Mouse (Mus musculus): Measurements from ENCODE around the gene Ccdc70. TPM values are rescaled to one million over a fixed set of nuclear protein-coding genes. Genes with fewer than 3 reads are reported as not detected.
"Not testable (repeated sequence)": the region's sequence is repeated elsewhere in the genome, so short reads cannot be mapped to it uniquely, and the experiment has no call there.

Gene Ccdc70
- not detected in 2 replicates for polyA plus RNA-seq (2012; rRNA removed)

DNA sequence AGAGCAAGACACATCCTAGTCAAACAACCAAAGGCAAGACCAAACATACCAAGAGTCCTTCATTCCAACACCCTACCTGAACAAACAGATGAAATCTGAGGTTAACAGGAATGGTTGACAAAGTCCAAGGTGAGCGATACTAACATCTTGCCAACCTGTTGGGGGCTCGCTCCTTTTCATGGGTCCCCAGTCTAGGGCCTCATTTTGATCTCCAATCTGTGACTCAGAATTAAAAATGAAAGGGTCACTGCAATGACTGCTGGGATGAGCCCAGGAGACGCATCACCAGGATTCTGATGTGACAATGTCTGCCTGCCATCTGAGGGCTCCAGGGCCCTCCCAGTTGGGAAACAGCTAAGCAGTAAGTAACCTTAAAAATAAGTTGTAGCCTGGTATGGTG, at the start of gene Ccdc70:
TSS of gene Ccdc70 (plus strand) at position 301 of the 400 bp plus-strand sequence.
- Histone ChIP-seq H3K27ac (ENCODE audit: insufficient read depth, low read depth, low read length) (no peak within 1 kb of the TSS), H3K4me1 (ENCODE audit: control insufficient read depth, insufficient read depth, low read length) (no peaks in the 10 kb centered on the region), H3K27me3 (replicated peaks; ENCODE audit: control insufficient read depth, insufficient read depth, low read length) (no peaks in the 10 kb centered on the region), H3K4me3 (ENCODE audit: insufficient read depth, low read depth, low read length) (no peak within 1 kb of the TSS), H3K36me3 (ENCODE audit: control insufficient read depth, insufficient read depth, low read length) (no peaks in the 10 kb centered on the region)
- WGBS, result 89% methylated on average over 3 of the region's 3 CpGs
- no peak for TF ChIP-seq CTCF (conservative IDR thresholded peaks at IDR 0.05; ENCODE audit: insufficient read depth, insufficient read length, low read depth, low read length)
- DNase-seq, result no peak

DNA sequence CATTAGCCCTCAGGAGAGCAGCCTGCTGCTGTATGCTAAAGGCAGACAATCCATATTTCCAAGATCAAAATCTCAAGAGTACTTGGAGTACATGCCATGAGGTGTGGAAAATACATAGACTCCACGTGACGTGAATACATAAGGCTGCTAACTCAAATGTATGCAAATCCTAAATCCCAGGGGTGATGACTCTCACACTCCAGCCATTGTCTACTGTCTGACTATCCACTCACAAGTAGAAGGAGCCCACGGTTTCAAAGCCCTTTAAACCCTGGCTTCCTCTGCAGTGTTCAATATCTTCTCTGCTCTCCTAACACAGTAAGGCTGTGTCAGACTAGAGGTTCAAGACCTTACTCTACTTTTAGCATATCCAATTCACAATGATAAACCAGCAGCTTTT, 38.8 kb upstream of the Ccdc70 start:
- H3K27ac ChIP-seq (ENCODE audit: insufficient read depth, low read depth, low read length); DNase-seq; H3K4me3 ChIP-seq (ENCODE audit: insufficient read depth, low read depth, low read length); H3K27me3 ChIP-seq (replicated peaks; ENCODE audit: control insufficient read depth, insufficient read depth, low read length); H3K4me1 ChIP-seq (ENCODE audit: control insufficient read depth, insufficient read depth, low read length); H3K36me3 ChIP-seq (ENCODE audit: control insufficient read depth, insufficient read depth, low read length): not testable (repeated sequence)
- 80% methylated on average over 3 of the region's 3 CpGs for WGBS

DNA sequence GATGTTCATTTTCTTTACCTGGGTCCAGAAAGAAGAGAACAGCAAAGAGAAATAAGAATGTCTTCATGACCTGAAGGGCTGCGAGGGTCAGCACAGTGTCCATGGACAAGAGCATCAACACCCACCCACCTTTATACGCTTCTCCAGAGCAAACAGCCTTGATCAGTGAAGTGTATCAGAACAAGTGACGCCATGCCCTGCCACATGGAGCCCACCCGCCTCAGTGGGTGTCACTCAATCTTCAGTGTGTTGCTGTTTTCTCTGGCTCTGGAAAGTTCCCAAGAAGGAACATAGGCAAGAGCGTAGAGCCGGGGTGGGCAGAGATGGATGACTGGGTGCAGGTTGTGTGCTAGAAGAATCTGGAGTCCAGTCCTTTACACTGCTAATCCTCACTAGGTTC, 37.0 kb upstream of the Ccdc70 start, which contains the start of gene Defb15:
TSS of gene Defb15 (minus strand) at position 101 of the 400 bp plus-strand sequence.
- no peaks in the 10 kb centered on the region for H3K36me3 ChIP-seq (ENCODE audit: control insufficient read depth, insufficient read depth, low read length)
- H3K4me1 ChIP-seq (ENCODE audit: control insufficient read depth, insufficient read depth, low read length), result no peaks in the 10 kb centered on the region
- DNase-seq, result no peak
- no peak within 1 kb of the TSS for H3K27ac ChIP-seq (ENCODE audit: insufficient read depth, low read depth, low read length)
- no peak within 1 kb of the TSS for H3K4me3 ChIP-seq (ENCODE audit: insufficient read depth, low read depth, low read length)
- TF ChIP-seq POLR2A (IDR thresholded peaks at IDR 0.05; ENCODE audit: low read depth, low read length) (no peak), CTCF (conservative IDR thresholded peaks at IDR 0.05; ENCODE audit: insufficient read depth, insufficient read length, low read depth, low read length) (no peak)
- no peaks in the 10 kb centered on the region for H3K27me3 ChIP-seq (replicated peaks; ENCODE audit: control insufficient read depth, insufficient read depth, low read length)
- 73% methylated on average over 6 of the region's 6 CpGs for WGBS

DNA sequence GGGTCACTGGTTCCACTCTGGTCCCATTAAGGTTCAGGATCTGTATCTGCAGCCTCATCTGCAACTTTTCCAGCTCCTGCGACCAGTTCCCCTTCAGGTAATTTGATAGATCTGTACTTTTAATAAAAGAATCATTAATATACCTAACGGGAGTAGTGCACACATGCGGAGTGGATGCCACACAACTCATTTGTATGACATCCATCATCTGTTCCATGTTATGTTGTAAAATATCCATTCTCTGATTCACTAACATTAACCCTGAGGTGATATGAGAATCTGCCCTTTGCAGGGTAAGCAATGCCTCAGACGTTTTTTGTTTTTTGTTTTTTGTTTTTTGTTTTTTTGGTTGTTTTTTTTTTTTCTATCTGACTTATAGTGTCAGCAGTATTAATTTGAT, 31.5 kb upstream of the Ccdc70 start, which contains the start of gene Defb35:
TSS of gene Defb35 (plus strand) at position 301 of the 400 bp plus-strand sequence.
- H3K36me3 ChIP-seq (ENCODE audit: control insufficient read depth, insufficient read depth, low read length); H3K4me1 ChIP-seq (ENCODE audit: control insufficient read depth, insufficient read depth, low read length); H3K27ac ChIP-seq (ENCODE audit: insufficient read depth, low read depth, low read length); DNase-seq; H3K27me3 ChIP-seq (replicated peaks; ENCODE audit: control insufficient read depth, insufficient read depth, low read length); H3K4me3 ChIP-seq (ENCODE audit: insufficient read depth, low read depth, low read length): not testable (repeated sequence)
- 82% methylated on average over 4 of the region's 4 CpGs for WGBS

DNA sequence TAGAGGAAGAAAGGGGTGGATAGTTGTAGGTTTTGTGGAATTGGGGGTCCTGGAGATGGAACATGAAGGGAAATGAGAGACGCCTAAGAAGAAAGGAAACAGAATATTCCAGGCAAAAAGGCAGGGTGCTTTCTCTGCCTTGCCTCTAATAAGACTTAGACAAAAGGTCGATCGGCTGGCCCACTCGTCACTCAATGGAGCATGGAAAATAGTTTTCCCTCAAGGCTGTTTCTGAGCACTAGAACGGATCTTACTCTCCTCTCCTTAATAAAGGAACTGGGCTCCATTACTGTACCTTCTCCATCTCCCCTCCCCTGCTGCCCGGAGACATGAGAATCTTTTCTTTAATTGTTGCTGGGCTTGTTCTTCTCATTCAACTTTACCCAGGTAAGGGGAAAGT, 23.1 kb upstream of the Ccdc70 start, which contains the start of gene Defb13:
TSS of gene Defb13 (plus strand) at position 301 of the 400 bp plus-strand sequence.
- peaks cover 6% of the 10 kb centered on the region for H3K4me1 ChIP-seq (ENCODE audit: control insufficient read depth, insufficient read depth, low read length)
- WGBS, result 65% methylated on average over 6 of the region's 6 CpGs
- TF ChIP-seq CTCF (conservative IDR thresholded peaks at IDR 0.05; ENCODE audit: insufficient read depth, insufficient read length, low read depth, low read length) (no peak), POLR2A (IDR thresholded peaks at IDR 0.05; ENCODE audit: low read depth, low read length) (no peak)
- H3K27me3 ChIP-seq (replicated peaks; ENCODE audit: control insufficient read depth, insufficient read depth, low read length), result no peaks in the 10 kb centered on the region
- no peaks in the 10 kb centered on the region for H3K36me3 ChIP-seq (ENCODE audit: control insufficient read depth, insufficient read depth, low read length)
- DNase-seq, result no peak
- H3K4me3 ChIP-seq (ENCODE audit: insufficient read depth, low read depth, low read length), result no peak within 1 kb of the TSS
- H3K27ac ChIP-seq (ENCODE audit: insufficient read depth, low read depth, low read length), result no peak within 1 kb of the TSS

DNA sequence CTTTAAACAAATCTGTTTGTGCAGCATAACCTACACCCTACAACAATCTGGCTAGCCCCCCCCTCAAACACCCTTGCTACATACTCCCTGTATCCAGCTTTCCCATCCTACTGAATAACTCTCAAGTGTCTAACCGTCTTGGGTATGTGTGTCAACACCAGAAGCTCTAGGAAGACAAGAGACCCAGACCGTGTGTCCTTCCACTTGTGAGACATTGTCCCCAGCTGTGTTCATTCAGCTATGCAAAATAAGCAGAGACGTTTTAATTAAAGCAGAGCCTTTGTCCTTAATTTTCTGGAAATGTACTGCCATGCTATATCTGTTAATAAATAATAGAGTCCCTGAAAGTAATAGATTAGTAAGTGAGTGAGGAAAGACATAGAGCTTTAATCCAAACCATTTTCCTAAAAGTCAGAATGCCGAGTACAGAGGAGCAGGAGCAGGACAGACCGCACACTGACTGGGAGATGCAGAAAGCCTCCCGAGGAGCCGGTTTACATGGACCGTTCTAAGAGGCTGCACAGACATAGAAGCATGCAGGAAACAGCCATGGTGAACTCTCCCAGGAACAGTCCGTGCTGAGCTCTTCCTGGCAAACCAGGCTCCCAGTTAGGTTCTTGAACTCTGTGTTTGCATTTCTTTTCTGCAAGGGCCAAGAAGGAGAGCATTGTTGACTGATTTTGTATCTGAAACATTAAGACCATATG, 22.1 kb upstream of the Ccdc70 start:
- H3K36me3 ChIP-seq (ENCODE audit: control insufficient read depth, insufficient read depth, low read length), result no peaks in the 10 kb centered on the region
- peak; percentile 26 for DNase-seq
- H3K4me1 ChIP-seq (ENCODE audit: control insufficient read depth, insufficient read depth, low read length), result peaks cover 6% of the 10 kb centered on the region
- 33% methylated on average over 9 of the region's 9 CpGs for WGBS
- no peaks in the 10 kb centered on the region for H3K27me3 ChIP-seq (replicated peaks; ENCODE audit: control insufficient read depth, insufficient read depth, low read length)
- no peak overlapping the region for H3K27ac ChIP-seq (ENCODE audit: insufficient read depth, low read depth, low read length)
- H3K4me3 ChIP-seq (ENCODE audit: insufficient read depth, low read depth, low read length), result no peak overlapping the region
- TF ChIP-seq POLR2A (IDR thresholded peaks at IDR 0.05; ENCODE audit: low read depth, low read length), result no peak
- no peak for TF ChIP-seq CTCF (conservative IDR thresholded peaks at IDR 0.05; ENCODE audit: insufficient read depth, insufficient read length, low read depth, low read length)

DNA sequence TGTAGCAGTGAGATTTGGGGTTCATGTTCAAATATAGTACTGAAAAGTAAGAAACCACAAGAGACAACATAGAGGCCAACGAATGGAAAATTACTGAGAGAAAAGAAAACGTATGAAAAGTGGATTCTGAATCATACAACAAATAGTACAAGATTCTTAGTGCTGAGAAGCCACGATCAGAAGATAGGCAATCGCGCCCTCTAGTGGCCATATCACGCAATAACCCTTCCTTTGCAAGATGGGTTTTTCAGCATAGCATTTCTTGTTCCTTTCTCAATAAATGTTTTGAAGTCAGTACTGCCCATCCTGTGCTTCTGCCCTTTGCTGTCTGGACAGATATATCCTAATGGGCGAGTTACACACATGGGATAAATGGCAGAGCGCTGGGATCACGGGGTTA, 14.3 kb upstream of the Ccdc70 start:
- 5% methylated on average over 9 of the region's 9 CpGs for WGBS
- TF ChIP-seq POLR2A (IDR thresholded peaks at IDR 0.05; ENCODE audit: low read depth, low read length) (no peak), CTCF (conservative IDR thresholded peaks at IDR 0.05; ENCODE audit: insufficient read depth, insufficient read length, low read depth, low read length) (peak; percentile 68)

More for the DNA sequence above, 14.3 kb upstream of the Ccdc70 start:
- Histone ChIP-seq H3K27ac (ENCODE audit: insufficient read depth, low read depth, low read length) (no peak overlapping the region), H3K4me1 (ENCODE audit: control insufficient read depth, insufficient read depth, low read length) (no peaks in the 10 kb centered on the region), H3K27me3 (replicated peaks; ENCODE audit: control insufficient read depth, insufficient read depth, low read length) (no peaks in the 10 kb centered on the region), H3K36me3 (ENCODE audit: control insufficient read depth, insufficient read depth, low read length) (no peaks in the 10 kb centered on the region), H3K4me3 (ENCODE audit: insufficient read depth, low read depth, low read length) (no peak overlapping the region)
- DNase-seq, result peak; percentile 51
